Mouse (Mus musculus): ENCODE data around the gene Ugt1a8.

Gene Ugt1a8

GRCm38 (mm10) chr1:88212341-88213045 lies 124.9 kb downstream of the Ugt1a8 start:
- no peak for TF ChIP-seq GATA4 (IDR thresholded peaks at IDR 0.05; ENCODE audit: insufficient replicate concordance, low read length)

GRCm38 (mm10) chr1:88213061-88213460 lies 125.4 kb downstream of the Ugt1a8 start:
- no peak for TF ChIP-seq GATA4 (IDR thresholded peaks at IDR 0.05; ENCODE audit: insufficient replicate concordance, low read length)

- TF ChIP-seq GATA4 (IDR thresholded peaks at IDR 0.05; ENCODE audit: insufficient replicate concordance, low read length), result no peak
These were observed 126.3 kb downstream of the Ugt1a8 start for GRCm38 (mm10) chr1:88213766-88214461.

GRCm38 (mm10) chr1:88214462-88214952 lies 126.9 kb downstream of the Ugt1a8 start:
- no peak for TF ChIP-seq GATA4 (IDR thresholded peaks at IDR 0.05; ENCODE audit: insufficient replicate concordance, low read length)

- no peak for TF ChIP-seq GATA4 (IDR thresholded peaks at IDR 0.05; ENCODE audit: insufficient replicate concordance, low read length)
These were observed 128.1 kb downstream of the Ugt1a8 start for GRCm38 (mm10) chr1:88215466-88216380.

- TF ChIP-seq GATA4 (IDR thresholded peaks at IDR 0.05; ENCODE audit: insufficient replicate concordance, low read length), result no peak
These were observed 128.9 kb downstream of the Ugt1a8 start for GRCm38 (mm10) chr1:88216551-88216950.

GRCm38 (mm10) chr1:88217144-88217543 lies 129.5 kb downstream of the Ugt1a8 start:
- TF ChIP-seq GATA4 (IDR thresholded peaks at IDR 0.05; ENCODE audit: insufficient replicate concordance, low read length), result no peak

- no peak for TF ChIP-seq GATA4 (IDR thresholded peaks at IDR 0.05; ENCODE audit: insufficient replicate concordance, low read length)
These were observed 130.0 kb downstream of the Ugt1a8 start for GRCm38 (mm10) chr1:88217576-88217975.

- no peak for TF ChIP-seq GATA4 (IDR thresholded peaks at IDR 0.05; ENCODE audit: insufficient replicate concordance, low read length)
These were observed 130.4 kb downstream of the Ugt1a8 start for GRCm38 (mm10) chr1:88218051-88218450.

- TF ChIP-seq GATA4 (IDR thresholded peaks at IDR 0.05; ENCODE audit: insufficient replicate concordance, low read length), result no peak
These were observed 131.0 kb downstream of the Ugt1a8 start for GRCm38 (mm10) chr1:88218591-88218990.

GRCm38 (mm10) chr1:88219054-88219453 lies 131.4 kb downstream of the Ugt1a8 start:
- no peak for TF ChIP-seq GATA4 (IDR thresholded peaks at IDR 0.05; ENCODE audit: insufficient replicate concordance, low read length)

GRCm38 (mm10) chr1:88220336-88220735 lies 132.7 kb downstream of the Ugt1a8 start:
- no peak for TF ChIP-seq GATA4 (IDR thresholded peaks at IDR 0.05; ENCODE audit: insufficient replicate concordance, low read length)

- no peak for TF ChIP-seq GATA4 (IDR thresholded peaks at IDR 0.05; ENCODE audit: insufficient replicate concordance, low read length)
These were observed 134.6 kb downstream of the Ugt1a8 start for GRCm38 (mm10) chr1:88222216-88222615.

GRCm38 (mm10) chr1:88223591-88223990 lies 136.0 kb downstream of the Ugt1a8 start:
- no peak for TF ChIP-seq GATA4 (IDR thresholded peaks at IDR 0.05; ENCODE audit: insufficient replicate concordance, low read length)

GRCm38 (mm10) chr1:88224029-88224776 lies 136.6 kb downstream of the Ugt1a8 start:
- no peak for TF ChIP-seq GATA4 (IDR thresholded peaks at IDR 0.05; ENCODE audit: insufficient replicate concordance, low read length)

All from liver, adult (tissue).